Mouse (Mus musculus) yolk sac, embryonic 10.5 days (tissue): ENCODE measurements at regions not wholly inside any gene's neighbourhood (a gene's known extent, or its start where the extent isn't known, plus 50 kb on each side); places are given as distances from the start of the nearest gene placed in this dataset.

ENCODE experiments used
- DNase-seq: peaks from one replicate; pipeline ENCODE4 v3.0.0-alpha.2; 2017; ENCODE audit warnings: low spot score

DNA sequence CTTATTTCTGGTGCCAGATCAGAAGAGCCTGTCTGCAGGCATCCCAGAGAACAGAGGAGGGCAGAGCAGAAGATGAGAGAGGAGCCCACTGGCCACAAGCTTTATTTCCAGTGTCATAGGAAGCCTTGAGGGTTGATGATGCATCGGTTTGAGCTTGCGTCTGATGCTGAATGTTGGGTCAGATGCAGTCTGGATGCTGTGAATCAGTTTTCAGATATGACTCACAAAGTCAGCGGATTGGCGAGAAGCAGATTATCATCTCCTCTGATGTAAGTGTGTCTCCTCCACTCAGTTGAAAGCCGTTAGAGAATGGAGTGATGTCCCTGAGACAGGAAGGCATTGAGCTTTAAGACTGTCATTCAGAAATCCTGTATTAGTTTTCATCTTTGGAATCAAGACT, 197.3 kb upstream of the Gm6793 start:
- no peak for DNase-seq

DNA sequence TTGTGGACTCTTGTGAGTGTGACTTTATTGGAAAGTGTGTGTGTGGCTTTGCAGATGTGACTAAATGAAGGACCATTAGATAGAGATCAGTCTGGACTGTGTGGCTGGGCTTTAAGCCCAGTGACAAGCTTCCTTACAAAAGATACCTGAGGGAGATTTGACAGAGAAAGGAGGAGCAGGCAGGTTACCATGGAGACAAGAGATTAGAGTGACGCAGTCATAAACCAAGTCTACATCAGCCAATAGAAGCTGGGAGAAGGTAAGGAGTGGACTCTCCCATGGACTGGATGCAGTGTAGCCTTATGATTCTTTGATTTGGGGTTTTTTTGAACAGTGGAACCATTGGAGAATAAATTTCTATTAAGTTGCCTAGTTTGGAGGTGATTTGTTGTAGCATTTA, 181.6 kb upstream of the Gm6793 start:
- no peak for DNase-seq

DNA sequence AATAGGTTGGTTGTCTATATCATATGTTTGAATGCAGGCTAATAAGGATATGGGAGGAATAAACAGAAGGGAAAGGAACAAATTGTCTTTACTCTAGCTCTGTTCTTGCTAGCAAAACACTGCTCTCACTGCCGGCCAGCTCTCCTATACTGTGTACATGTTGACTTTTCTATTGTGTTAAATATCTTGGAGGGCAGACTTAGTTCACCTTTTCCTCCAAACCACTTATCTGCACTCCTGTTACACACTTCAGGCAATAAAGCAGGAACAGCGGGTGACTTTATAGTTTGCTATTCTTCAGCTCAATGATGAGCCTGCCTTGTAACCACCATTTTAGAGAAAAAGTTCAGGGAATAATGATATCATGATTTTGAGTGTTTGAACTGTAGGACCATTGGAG, 181.0 kb upstream of the Gm6793 start:
- DNase-seq, result no peak

DNA sequence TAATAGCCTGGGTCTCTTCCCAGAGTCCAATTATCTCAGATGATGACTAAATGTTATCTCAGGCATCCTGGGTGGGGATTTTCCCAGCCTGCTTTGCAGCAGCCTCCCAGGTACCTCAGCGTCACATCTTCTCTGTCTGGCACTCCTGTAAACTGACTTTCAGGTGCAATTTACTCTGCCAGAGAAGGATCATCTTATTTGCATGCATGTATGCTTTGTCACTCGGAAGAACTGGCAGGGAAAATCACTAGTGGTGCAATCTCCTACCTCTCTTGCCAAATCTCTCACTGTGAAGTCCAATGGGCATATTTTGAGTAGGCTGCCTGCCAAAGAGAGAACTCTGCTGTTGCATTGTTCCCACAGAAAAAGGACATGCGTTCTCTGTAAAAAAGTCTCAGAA, 177.0 kb upstream of the Gm6793 start:
- DNase-seq, result no peak

DNA sequence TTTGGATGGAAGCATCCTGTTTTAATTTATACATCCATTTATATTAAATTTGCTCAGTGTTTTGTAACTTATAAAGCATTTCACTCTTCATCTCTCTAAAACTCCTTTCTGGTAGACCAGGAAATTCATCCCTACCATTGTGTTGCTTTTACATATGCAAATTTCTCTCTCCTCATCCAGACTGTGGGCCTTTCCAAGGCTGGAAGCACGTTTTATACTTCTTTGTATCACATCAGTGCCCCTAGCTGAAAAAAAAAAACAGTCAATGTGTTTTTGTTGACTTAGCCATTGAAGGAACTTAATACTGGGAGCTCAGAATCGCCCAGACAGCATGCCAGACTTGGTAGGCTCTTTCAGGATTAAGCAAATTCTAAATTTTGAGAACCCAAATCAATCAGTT, 174.9 kb upstream of the Gm6793 start:
- DNase-seq, result no peak

DNA sequence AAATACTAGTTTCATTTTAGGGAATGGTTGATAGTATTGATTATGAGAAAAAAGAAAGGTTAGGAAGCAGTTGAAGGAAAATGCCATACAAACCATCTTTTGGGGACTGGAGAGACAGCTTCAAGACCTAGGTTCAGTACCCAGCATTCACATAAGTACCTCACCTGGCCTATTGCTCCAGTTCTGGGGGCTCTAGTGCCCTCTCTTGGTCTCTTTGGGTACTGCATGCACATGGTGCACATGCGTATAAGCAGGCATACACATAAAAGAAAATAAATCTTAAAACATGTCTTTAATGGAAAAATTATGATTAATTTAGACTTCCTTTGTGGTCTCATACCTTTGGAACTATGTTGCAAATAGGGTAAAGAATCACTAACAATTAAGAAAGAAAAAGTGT, 155.3 kb upstream of the Gm6793 start:
- DNase-seq, result no peak

DNA sequence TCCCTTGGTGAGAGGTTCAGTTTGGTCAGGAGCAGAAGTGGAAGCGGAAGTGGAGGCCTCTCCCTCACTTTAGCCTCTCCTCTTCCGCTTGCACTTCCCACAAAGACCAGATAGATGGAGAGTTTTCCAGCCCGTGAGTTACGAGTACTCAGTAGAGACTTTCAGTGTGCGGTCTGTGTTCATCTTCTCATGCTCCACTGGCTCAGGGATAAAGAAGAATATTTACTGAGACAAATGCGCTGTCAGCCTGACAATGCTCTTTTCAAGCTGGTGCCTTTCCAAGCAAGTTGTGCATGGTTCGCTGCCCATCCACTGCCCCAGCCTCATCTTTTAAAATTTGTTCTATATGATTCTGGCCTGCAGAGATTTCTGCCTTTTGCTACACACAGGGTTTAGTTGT, 141.8 kb upstream of the Gm6793 start:
- no peak for DNase-seq

DNA sequence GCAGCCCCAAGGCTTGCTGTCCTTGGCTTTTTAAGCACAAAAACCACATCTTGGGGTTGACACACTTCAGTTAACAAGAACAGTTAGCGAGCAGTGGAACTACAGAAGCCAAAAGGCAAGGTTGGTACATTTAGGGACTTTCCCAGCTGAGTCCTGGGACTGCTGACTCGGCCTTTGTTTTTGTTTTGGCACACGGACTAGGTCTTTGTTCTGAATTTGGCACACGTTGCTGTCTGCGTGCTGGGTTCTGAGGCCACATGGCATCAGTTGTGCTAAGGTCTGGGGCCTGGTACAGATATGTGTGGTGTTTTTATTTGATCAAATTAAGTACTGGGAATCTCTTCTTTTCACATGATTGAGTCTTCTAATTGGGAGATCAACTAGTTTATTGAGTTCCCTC, 124.1 kb upstream of the Gm6793 start:
- DNase-seq, result no peak

DNA sequence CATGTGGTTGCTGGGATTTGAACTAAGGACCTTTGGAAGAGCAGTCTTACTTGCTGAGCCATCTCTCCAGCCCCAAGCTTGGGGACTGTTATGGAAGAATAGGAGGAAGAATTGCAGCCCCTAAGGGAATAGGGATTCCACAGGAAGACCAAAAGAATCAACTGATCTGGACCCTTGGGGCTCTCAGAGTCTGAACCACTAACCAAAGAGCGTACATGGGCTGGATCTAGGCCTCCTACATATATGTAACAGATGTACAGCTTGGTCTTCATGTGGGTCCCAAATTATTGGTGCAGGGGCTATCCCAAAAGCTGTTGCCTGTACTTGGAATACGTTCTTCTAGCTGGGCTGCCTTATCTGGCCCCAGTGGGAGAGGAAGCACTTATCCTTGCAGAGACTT, 115.4 kb upstream of the Gm6793 start:
- no peak for DNase-seq

DNA sequence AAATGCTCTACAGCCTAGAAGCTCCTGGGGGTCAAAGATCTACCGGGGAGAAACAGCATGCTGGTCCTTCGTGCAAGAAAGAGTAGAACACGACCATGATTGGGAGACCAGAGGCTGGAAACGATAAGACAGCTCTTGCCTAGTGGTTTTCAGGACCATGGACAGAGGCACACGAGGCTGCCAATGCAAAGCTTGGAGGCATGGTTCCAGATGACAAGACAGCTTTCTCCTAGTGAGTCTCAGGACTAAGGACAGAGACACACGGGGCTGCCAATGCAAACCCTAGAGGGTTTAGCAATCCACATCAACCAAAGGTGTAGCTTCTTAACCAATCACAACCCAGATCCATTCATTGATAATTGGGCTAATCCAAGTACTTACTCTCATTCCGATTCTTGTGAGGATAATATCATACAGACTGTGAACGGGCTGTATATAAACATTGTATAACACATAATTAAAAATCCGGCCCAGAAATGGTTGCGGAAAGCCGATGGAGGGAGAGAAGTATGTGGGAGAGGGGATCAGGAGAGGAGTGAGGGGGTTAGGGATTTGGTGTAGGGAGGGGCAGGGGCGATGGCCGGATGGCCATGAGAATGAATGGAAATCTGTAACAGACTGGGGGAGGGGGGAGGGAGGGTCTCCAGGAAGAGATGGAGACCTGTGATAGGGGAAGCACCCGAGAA, 114.1 kb upstream of the Gm6793 start:
- DNase-seq, result peak; percentile 72

DNA sequence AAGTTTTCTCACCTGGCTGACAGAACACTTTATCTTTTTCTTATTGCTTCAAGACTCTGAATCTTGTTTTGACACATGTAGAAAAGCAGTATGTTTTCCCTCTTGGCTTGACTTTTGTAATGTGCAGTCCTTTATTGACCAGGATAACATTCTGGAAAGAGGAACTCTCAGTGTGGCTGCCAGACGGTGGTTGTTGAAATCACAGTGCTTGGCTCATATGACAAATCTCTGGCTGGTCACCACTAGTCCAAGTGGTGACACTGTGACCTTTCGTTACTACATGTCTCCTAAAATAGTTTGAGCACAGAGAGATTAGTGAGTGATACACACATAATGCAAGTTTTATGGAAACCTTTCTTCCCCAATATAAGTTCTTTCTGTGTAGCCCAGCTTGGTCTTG, 97.1 kb upstream of the Gm6793 start:
- no peak for DNase-seq

DNA sequence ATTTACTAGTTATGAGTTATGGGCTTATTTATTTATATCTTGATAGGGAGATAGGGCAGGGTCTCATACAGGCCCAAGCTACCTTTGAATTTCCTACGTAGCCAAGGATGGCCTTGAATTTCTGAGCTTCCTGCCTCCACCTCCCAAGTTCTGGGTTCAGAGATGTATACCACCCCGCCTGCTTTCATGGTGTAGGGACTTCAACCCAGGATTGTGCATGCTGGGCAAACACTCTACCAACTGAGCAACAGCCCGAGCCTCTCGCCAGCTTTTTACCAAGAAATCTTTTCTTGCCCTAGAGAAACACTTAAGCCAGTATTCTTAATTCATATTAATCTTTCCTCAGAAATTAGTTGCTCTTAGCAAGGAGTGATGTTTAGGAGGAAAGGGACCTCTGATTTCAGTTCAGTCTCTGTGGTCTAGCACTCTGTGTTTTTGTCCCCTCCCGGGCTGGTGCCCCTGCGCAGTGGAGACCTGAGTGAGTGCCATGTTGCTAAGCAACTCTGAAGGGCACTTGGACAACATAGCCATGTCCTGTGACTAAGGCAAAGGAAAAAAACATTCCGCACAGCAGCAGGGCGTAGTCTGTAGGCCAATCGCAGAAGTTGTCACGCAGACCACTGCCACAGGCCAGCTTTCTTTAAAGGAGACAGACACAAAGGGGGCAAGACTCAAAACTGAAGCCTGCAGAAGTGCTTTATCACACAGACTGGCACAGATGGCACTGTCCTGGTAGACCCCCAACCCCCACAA, 83.2 kb upstream of the Gm6793 start:
- DNase-seq, result no peak

DNA sequence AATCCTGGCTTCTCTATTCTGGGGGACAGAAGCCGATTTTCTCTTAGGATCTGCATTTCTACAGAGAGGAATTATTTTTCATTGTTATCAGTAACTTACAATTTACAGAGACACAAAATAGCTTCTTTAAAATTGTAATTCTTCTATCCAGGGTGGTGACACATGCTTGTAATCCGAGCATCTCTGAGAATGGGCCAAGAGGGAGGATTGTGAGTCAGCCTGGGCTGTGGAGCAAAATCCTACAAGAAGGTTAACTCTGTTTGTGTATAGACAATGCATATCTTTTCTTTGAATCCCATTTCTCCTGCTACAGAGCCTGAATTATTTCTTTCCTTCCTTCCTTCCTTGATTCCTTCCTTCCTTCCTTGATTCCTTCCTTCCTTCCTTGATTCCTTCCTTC, 80.0 kb upstream of the Gm6793 start:
- no peak for DNase-seq

DNA sequence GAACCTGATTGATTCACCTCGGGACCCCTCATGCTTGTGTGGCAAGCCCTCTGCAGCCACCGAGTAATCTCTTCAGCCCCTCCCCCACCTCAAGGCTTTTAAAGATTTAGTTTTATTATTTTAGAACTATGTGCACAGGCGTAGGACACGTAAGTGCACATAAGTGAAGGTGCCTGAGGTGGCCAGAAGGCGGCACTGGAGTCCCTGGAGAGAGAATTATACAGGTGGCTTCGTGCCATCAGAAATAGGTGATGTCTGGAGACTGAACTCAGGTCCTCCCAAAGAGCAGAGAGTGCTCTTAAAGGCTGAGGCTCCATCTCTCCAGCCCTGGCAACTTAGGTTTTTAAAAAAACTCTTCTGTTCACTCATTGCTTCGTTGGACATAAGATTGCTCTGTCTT, 78.7 kb upstream of the Gm6793 start:
- no peak for DNase-seq

DNA sequence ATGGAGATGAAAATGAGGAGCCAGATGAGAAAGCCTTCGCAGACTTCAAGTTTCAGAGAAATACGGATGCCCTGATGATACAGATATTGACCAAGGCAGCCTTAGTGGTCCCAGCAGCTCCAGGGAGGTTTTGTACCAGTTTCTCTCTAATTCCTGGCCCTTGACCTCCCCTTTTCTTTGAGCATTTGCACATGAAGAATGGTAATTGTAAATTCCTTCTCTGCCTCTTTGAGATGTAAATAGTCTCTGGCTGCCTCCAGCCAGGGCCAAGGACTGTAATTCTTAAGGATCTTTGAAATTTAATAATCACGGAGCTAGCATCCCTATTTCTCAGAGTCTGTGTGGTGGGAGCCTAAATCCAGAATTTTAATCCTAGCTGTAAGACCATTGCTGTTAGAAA, 78.0 kb upstream of the Gm6793 start:
- DNase-seq, result no peak

DNA sequence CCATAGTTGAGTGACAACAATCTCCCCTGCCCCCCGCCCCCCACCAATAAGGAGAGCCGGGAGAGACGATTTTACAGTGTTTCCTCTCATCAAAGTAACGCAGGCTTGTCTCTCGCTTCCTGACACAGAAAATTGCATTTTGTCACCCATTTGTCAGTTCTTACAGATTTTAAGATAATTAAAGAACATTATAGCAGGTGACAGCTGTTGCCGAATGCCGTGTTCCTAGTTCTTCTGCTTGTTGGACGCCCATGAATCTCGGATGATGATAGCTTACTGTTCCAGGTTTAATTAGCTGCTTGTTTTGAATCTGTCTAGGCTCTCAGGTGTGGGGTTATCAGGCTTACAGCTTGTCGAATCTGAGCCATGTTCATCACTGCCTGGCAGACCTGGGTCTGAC, 63.8 kb upstream of the Gm6793 start:
- DNase-seq, result no peak

DNA sequence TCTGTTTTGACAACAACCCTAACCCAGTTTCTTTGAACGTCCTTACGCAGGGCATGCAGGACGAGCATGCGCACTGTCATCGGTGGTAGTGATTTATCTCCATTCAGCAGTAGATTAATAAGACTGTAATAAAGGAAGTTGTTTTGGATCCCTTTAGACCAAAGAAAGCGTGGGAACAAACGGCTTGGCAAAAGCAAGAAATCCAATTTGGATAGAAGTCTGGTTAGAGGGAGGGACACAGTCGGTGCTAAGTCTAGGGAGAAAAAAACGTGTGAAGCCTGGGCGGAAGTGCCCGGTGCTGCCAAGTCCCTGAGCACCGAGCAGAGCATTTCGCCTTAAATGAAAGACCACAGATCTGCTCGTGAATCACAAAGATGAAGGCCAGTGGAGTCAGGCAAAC, 57.4 kb upstream of the Gm6793 start:
- DNase-seq, result no peak

DNA sequence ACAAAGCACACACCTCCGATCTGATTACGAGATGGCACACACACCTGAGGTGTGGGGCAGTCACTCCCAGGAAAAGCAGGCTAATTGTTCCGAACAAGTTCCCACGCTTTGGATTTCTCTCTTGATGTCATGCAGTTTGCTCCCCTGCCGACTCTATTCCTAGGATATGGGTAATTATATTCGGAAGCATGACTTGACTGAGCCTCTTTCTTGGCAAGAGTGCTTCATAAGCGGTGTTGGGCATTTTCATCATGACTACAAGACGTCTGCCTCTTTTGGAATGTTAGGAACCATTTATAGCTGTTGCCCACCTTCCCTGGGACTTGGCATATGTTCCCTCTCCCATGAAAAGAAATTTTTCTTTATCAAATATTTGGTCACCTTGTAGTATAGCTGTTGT, 55.4 kb upstream of the Gm6793 start:
- DNase-seq, result no peak
